Mouse (Mus musculus) C2C12 (cell line): Measurements from ENCODE around the gene Tubgcp3. TPM values are rescaled to one million over a fixed set of nuclear protein-coding genes. Genes with fewer than 3 reads are reported as not detected.

Source experiments
- H3K27me3 ChIP-seq: one replicate; pipeline ENCODE4 v1.6.1; 2011; ENCODE audit not compliant: control insufficient read depth, insufficient read depth, insufficient read length
- H3K36me3 ChIP-seq: one replicate; pipeline ENCODE4 v1.6.1; 2011; ENCODE audit not compliant: control insufficient read depth, insufficient read depth
- H3K4me3 ChIP-seq: one replicate; pipeline ENCODE4 v1.5.1; 2011; ENCODE audit warnings: mild to moderate bottlenecking, control low read depth; ENCODE audit not compliant: poor library complexity, insufficient read depth, severe bottlenecking
- H3K79me2 ChIP-seq: one replicate; pipeline ENCODE4 v1.6.1; 2011; ENCODE audit not compliant: control insufficient read depth, insufficient read depth
- H3K79me3 ChIP-seq: one replicate; pipeline ENCODE4 v1.6.1; 2011; ENCODE audit warnings: low read depth, control low read depth
- H3ac ChIP-seq: one replicate; pipeline ENCODE3; 2011; ENCODE audit warnings: low read depth; ENCODE audit not compliant: control insufficient read depth, insufficient read length
- CEBPB ChIP-seq: IDR thresholded peaks from one replicate; pipeline ENCODE4 v1.6.1; 2011; ENCODE audit warnings: low read depth, mild to moderate bottlenecking, control low read depth, moderate library complexity
- CTCF ChIP-seq: IDR thresholded peaks from one replicate; pipeline ENCODE4 v1.5.1; 2011; ENCODE audit not compliant: control insufficient read depth, insufficient read depth, insufficient read length
- FOSL1 ChIP-seq: IDR thresholded peaks from one replicate; pipeline ENCODE4 v1.8.0; 2011; ENCODE audit warnings: mild to moderate bottlenecking, low read length; ENCODE audit not compliant: poor library complexity, insufficient read depth, severe bottlenecking
- MAX ChIP-seq: IDR thresholded peaks from one replicate; pipeline ENCODE4 v1.6.1; 2011; ENCODE audit warnings: mild to moderate bottlenecking, control low read depth
- MYOD1 ChIP-seq: IDR thresholded peaks from one replicate; pipeline ENCODE4 v1.6.1; 2011; ENCODE audit warnings: low read depth; ENCODE audit not compliant: control insufficient read depth, insufficient read length
- MYOG ChIP-seq: IDR thresholded peaks from one replicate; pipeline ENCODE4 v1.6.1; 2011; ENCODE audit not compliant: control insufficient read depth, insufficient read length; ENCODE audit errors: extremely low read depth
- USF1 ChIP-seq: IDR thresholded peaks from one replicate; pipeline ENCODE4 v1.6.1; 2011; ENCODE audit warnings: low read depth, mild to moderate bottlenecking, control low read depth, moderate library complexity
- polyA plus RNA-seq: library from polyadenylated mRNA; unstranded; fragments of >200 nt; fragmentation: generic; extraction: Trizol; gene quantifications from one replicate; pipeline ENCODE4 v1.2.1, GENCODE M21; 2012; ENCODE audit warnings: missing spikeins

Gene Tubgcp3
- polyA plus RNA-seq, 1 experiment: 22.0 TPM

- Histone ChIP-seq H3K79me3 (peaks cover 39% of the 10 kb centered on the region), H3K36me3 (peaks cover 18% of the 10 kb centered on the region), H3K4me3 (no peak overlapping the region), H3ac (no peak overlapping the region), H3K27me3 (no peaks in the 10 kb centered on the region), H3K79me2 (peaks cover 60% of the 10 kb centered on the region)
- TF ChIP-seq FOSL1: no peak
- TF ChIP-seq CEBPB: no peak
- TF ChIP-seq MAX: no peak
- TF ChIP-seq MYOG: no peak
- TF ChIP-seq MYOD1: no peak
- no peak for TF ChIP-seq CTCF
- no peak for TF ChIP-seq USF1
Measured at GRCm38 (mm10) chr8:12663105-12663456, 9.0 kb downstream of the Tubgcp3 start.

GRCm38 (mm10) chr8:12662375-12663104 is 9.5 kb downstream of the Tubgcp3 start:
- Histone ChIP-seq H3K4me3 (no peak overlapping the region), H3K79me3 (peaks cover 34% of the 10 kb centered on the region), H3ac (peak overlapping the region; percentile 8), H3K36me3 (peaks cover 14% of the 10 kb centered on the region), H3K79me2 (peaks cover 54% of the 10 kb centered on the region), H3K27me3 (no peaks in the 10 kb centered on the region)
- TF ChIP-seq MAX (no peak), USF1 (no peak), FOSL1 (no peak), CEBPB (no peak), MYOD1 (no peak), MYOG (no peak), CTCF (no peak)

GRCm38 (mm10) chr8:12657411-12657810 is 14.6 kb downstream of the Tubgcp3 start:
- Histone ChIP-seq H3K36me3 (peaks cover 49% of the 10 kb centered on the region), H3K79me3 (no peaks in the 10 kb centered on the region), H3ac (no peak overlapping the region), H3K4me3 (no peak overlapping the region), H3K79me2 (peaks cover 3% of the 10 kb centered on the region), H3K27me3 (no peaks in the 10 kb centered on the region)
- no peak for TF ChIP-seq MYOG
- no peak for TF ChIP-seq CEBPB
- no peak for TF ChIP-seq MYOD1
- no peak for TF ChIP-seq USF1
- no peak for TF ChIP-seq FOSL1
- TF ChIP-seq MAX: no peak
- no peak for TF ChIP-seq CTCF

- peaks cover 77% of the 10 kb centered on the region for H3K36me3 ChIP-seq
- no peaks in the 10 kb centered on the region for H3K79me2 ChIP-seq
- no peak for TF ChIP-seq FOSL1
- no peak for TF ChIP-seq CEBPB
- no peak for TF ChIP-seq MYOG
- no peak for TF ChIP-seq MYOD1
- TF ChIP-seq USF1: no peak
- TF ChIP-seq CTCF: no peak
- no peak for TF ChIP-seq MAX
Measured at GRCm38 (mm10) chr8:12651246-12651645, 20.8 kb downstream of the Tubgcp3 start.

GRCm38 (mm10) chr8:12650495-12650894 is 21.6 kb downstream of the Tubgcp3 start:
- Histone ChIP-seq H3K79me3 (no peaks in the 10 kb centered on the region), H3K36me3 (peaks cover 76% of the 10 kb centered on the region), H3K4me3 (no peak overlapping the region), H3K79me2 (no peaks in the 10 kb centered on the region), H3ac (no peak overlapping the region), H3K27me3 (no peaks in the 10 kb centered on the region)
- TF ChIP-seq USF1: no peak
- no peak for TF ChIP-seq MAX
- no peak for TF ChIP-seq FOSL1
- no peak for TF ChIP-seq CTCF
- no peak for TF ChIP-seq MYOD1
- no peak for TF ChIP-seq MYOG
- TF ChIP-seq CEBPB: no peak

More at GRCm38 (mm10) chr8:12651246-12651645, 20.8 kb downstream of the Tubgcp3 start:
- H3K4me3 ChIP-seq: no peak overlapping the region
- H3K27me3 ChIP-seq: no peaks in the 10 kb centered on the region
- H3ac ChIP-seq: no peak overlapping the region
- H3K79me3 ChIP-seq: no peaks in the 10 kb centered on the region
